Mouse (Mus musculus): ENCODE measurements around the gene Cntnap2.
A peak's percentile ranks its signal among the peaks of the same experiment; 100 is the strongest.

Gene Cntnap2

DNA sequence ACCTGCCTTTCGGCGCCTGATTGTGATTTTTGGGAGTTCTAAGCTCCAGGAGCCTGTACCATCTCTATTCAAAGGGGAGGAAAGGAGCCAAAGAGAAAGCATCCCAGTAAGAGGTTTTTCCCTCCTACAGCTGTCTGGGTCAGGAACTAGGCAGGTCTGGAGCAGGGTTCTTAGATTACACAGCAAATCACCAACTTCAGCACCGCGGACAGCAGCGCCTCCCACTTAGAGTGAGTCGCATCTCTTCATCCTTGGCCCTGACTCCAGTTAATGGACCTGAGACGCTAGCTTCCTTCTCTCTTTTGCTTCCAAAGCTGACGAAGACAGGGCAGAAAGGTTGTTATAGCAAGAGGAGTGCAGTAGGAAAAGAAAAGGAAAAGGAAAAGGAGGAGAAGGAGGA, at the start of gene Cntnap2:
Cntnap2 (plus strand) TSS at position 267 of the 400 bp plus-strand sequence.
- peak; percentile 29 to 32 for DNase-seq

DNA sequence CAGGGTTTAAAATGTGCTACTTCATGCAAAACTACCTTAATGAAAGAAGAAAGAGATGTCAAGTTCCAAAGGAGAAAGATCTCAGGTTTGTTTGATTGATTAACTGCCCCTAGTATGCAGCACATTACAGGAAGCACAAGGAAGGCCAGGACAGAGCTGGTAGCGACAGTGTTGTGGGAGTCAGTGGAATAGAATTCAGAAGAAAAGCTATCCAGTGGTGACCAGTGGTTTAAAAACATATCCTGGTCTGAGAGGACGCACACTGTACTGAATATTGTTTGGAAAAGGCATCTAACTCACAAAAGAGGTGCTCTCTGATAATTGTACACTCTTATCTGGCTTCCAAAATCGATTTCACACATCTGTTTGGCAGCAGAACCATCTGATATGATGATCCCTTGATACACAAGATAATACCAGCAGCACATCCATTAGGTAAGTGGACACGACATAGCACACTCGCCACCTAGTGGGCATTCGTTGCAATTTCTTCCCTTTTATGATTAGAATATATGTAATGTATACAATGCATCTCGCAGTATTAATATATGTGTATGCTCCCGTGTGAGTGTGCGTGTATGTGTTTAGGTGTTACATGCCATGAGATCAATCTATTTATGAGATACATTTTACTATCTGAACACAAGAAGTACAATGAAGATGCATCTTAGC, 33.0 kb upstream of the Cntnap2 start:
- peak in 1 of 2 experiments; percentile 6 for DNase-seq

DNA sequence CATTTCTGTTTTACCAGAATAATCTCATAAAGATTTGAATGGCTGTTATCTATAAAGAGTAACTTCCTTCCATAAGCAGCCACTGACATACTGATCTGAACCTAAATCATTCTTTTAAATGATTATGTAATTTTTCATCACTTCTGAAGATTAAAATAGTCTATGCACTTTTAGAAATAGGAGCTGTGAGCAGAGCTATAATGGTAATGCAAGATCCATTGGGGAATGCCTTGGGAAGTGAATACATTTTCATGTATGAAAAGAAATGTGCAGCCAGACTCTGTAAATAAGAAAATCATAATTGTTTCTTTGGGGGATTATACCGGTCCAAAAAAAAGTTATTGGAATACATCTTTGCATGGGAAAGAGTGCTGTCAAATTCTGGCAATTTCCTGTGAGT, 19.7 kb upstream of the Cntnap2 start:
- no peak for DNase-seq

DNA sequence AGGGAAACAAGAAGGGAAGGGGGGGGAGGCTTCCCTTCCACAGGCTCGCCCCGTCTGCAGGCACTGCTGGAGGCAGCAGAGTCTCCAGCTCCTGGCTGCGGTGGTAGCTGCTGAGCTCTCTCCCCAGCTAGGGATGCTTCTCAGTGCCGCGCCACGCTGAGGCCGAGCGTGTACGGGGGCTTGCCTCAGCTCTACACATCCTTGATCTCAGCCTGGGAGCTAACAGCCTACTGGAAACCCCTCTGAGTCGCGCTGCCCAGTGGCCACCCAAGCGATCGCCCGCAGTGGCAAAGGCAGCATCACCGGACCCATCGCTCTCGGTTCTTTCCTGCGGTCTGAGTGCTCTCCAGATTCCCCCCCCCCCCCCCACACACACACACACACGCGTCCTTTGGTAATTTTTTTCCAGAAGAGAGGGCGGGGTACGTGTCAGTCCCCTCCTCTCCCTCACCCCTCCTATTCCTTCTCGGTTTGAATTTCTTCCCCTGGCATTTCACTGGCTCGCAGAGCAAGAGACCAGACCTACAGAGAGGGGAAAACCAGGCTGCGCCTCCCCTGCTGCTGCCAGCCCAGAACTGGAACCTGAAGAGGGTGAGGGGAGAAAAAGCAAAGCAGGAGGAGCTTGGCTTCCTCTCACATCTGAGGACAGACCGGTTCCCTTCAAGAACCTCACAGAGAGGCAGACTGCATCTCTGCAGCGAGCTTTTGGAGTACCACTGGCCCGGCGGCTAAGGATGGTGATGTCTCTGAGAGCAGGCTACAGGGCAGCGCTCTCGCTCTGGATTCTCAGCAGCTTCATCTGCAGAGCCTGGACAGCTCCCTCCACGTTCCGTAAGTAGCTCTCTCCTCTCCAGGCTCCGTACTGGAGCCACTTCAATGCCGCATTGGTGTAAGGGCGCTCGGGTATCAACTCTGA, 657 bp downstream of the Cntnap2 start:
- DNase-seq, result peak in 1 of 2 experiments; percentile 18

DNA sequence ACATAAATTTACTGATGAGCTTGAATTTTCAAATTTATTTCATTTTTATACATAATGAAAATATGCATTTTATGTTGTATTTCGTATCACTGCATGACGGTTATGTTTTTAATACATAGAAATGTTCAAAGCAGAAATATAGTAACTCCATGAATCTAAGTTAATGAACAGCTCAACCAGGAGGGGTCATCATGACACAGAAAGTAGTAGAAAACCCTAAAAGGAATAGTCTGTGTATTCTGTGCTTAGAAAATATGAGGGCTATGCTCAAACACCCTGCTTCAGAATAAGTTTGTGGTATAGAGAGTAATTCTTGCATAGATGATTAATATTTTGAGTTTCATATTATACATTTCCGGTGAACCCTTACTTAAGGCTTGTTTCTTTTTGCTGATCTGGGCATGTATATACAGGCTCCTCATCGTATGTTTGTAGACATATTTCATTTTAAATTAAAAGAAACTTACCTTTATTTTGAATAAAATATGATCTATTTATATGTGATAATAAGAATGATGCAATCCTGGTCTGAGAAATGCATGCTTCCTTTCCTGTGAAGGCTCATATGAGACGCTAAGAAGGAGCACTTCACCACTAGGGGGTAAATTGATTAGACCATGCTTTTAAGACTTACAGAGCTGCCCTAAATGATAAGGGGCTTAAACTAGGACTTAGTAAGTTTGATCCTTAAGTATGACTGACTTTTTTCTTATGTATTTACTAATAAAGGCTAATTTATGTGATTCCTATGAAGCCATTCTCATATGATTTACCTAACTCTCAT, 3.2 kb downstream of the Cntnap2 start:
- no peak for DNase-seq

DNA sequence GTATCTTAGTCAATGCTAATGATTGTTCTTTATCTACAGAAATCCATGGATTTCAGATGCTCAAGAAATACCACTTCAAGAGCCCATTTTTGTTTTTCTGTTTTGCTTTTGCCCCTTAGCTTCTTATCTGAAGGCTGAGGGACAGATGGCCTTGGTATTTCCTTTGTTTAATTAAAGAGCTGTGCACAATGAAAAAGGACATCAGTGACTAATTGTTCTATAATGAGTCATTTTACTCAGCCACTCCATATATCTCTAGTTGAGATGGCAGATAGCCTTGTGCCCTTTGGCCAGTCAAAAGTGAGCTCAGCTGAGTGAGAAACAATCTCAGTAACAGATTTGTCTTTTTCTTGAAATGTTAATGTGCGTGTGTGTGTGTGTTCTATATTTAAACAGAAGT, 29.1 kb downstream of the Cntnap2 start:
- DNase-seq, result peak in 1 of 2 experiments; percentile 4

DNA sequence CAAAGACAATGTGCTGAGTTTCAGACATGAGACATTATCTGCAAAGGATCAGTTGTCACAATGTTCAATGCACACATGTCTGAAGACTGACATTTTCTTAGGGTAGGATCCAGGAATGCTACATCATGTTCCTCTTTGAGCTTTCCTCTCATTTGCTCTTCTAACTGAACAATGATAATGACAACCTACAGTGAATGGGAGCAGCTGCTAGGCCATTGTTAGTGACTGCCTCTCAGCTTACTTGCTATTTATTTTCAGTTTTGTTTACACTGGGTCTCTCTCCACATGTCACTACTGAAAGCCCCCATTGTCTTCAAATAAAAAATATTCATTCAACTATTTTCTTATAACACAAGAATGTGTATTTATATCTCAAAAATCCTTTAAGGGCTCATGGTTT, 54.5 kb downstream of the Cntnap2 start:
- no peak for DNase-seq

DNA sequence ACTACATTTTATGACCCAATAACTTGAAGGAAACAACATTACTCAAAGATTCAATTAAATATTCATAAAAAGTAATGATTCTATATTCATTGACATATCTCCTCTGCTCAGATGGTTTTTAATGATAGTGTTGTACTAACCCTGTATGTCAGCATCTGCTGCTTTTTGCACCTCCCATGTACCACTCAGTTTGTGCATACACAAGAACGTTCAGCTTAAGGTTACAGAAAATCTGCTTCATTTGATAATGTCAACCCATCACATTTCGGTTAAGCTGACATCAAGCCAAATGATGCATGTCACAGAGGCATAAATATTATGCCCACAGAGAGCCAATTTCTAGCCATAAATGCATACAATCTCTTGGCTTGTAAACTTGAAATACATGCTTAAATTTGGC, 85.7 kb downstream of the Cntnap2 start:
- DNase-seq, result no peak

DNA sequence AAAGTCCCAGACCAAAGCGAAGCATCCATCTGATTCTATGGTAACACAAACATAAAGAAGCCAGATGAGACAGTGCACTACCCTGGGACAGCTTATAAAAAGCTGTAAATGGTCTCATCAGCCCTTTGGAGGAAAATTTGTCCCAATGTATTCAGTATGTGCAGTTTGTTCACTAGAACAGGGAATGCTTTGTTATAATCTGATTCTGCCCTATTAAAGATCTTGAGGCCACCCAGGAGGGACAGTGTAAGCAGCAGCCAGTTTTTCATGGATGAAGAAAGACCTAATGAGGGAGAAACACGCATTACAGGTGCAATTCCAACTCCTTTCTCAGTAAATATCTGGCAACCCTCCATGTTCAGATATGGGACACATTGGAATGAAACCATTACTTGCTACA, 145.9 kb downstream of the Cntnap2 start:
- no peak for DNase-seq

DNA sequence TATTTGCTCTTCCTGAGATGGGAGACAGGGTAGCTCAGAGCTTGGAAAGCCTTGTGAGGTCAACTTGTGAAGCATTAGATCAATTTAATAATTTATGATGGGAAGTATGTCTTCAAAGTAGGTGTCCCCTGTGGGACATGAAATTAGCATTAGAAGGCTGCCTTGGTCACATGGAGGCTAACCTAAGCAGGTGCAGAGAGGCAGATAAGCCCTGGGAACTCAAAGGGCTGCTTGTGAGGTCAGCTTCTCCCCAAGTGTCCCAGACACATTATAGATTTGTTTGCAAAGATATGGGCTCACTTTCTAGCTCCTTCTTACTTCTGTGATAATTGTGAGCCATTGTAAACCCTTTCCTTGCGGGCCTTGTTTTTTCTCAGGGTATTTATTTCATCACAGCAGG, 155.2 kb downstream of the Cntnap2 start:
- DNase-seq, result no peak

DNA sequence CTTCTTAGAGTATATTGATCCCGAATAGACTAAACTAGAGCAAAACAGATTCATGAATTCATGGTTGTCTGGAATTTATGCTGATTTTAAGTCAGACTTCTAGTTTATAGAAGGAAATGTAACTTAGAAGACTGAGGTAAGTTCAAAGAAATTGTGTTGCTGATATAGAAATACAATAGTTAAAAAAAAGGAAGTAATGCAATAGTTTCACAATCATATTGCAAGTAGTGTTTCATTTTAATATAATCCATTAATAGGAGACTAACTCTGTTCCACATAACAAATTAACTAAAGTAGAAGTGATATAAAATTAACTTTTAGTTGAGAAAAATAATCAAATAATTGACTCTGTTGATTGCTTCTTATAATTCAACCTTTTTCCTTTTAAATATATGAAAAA, 169.8 kb downstream of the Cntnap2 start:
- no peak for DNase-seq

DNA sequence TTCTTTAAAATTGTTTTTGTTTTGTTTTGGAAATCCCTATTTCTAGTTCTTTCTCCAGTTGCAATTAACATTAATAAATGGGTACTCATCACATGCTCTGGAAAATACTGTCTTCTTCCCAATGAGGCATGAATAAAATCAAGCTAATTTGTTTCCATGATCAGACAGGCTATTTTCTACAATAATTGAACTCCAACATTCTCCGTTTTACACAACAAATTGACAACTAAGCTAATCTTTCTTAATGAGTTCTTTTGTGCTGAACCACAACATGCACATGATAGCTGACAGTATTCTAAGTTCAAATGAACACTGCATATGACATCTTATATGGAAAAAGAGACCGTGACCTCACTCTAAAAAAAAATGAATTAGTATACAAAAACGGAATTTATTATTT, 173.4 kb downstream of the Cntnap2 start:
- DNase-seq, result no peak

DNA sequence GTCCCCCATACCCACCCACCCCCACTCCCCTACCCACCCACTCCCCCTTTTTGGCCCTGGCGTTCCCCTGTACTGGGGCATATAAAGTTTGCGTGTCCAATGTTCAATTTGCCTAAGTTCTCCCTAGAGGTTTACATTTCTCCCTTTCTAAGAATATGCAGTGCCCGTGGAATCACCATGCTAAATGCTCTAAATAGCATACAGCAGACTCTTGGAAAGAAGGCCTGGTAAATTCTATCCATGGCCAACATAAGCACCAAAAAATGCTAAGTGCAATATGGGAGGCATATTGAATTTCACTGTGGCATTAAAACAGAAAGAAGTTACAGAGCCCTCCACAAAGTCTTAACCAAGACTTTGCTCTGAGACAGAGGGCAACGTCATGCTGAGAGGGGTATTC, 177.4 kb downstream of the Cntnap2 start:
- no peak for DNase-seq

DNA sequence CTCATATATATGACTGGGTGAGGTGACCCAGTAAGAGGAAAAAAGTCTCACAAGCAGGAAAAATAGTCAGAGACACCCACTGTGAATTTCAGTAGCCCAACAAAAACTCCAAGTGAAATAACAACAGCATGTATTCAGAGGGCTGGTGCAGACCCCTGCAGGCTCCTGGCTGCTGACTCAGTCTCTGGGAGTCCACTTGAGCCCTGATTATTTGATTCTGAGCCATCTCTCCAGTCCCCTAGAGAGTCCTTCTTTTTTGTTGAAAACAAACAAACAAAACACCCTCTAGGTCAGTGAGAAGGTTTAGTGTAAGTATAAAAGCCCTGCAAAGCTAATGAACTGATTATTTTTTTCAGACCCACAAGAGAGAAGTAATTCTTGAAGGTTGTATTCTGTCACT, 179.0 kb downstream of the Cntnap2 start:
- no peak for DNase-seq

DNA sequence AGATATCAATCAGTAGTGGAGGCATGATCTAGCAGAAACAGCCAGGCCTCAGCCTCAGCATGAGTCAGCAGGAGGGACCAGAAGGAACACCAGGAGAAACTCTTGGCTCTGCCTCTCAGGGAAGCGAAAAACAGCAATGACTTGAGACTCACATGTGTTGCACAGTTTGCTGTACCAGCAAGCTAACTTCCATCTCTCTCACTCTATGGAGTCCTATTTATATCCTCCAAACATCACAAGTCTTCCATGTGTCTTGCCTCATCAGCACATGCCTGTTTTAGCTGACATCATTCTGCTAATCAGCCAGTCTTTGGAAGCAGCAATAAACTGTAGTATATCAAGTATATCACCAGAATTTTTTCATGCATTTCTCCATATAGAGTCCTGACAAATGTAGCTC, 182.1 kb downstream of the Cntnap2 start:
- DNase-seq, result no peak

DNA sequence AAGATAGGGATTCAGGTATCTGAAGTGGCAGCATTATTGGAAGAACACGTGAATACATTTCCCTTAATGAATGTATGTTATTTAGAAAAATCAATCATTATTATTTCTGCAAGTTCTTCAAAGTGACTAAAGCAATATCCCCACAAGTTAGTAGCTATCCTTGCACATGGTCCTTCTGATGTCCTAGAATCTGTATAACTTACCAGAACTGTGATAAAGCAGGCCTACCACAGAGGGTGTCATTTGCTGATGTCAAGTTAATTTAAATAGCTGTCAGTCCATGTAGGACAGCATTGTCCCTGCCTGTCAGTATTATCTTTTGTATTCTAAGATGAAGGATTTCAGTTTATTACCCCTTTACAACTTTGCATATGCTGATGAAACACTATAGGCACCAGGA, 185.5 kb downstream of the Cntnap2 start:
- DNase-seq, result no peak

DNA sequence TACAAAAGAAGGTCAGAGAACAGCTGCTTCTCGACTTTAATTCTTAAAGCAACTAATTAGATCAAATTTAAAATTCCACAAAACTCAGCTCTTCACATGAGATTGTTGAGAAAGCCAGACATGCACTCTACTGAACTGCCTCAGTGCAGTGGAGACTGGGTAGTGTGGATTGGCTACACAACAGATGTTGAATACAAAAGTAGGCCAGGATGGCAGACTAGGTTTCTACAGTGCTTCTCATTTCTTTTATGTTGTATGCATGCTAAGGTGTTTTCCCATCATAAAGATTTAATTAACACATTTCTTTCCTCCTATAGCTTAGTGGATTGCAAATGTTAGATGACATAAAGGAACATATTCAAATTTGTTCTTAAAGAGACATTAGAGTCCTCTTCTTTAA, 198.9 kb downstream of the Cntnap2 start:
- no peak for DNase-seq

DNA sequence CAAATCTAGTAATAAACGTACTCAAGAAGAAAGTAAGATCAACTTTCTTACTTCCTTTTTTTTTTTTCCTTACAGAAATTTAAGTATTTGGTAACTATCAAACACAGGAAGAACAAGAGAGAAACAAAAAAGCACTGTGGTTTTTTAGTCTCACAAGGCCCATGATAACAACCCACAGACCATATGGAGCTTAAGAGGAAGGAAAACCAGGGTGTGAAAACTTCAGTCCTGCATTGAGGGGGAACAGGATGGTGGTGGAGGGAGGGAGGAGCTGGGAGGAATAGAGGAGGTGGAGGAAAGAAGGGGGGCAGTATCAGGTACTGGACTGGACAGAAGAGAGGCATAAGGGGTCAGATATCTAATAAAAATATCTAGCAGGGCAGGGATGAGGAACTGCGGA, 212.4 kb downstream of the Cntnap2 start:
- DNase-seq, result no peak

DNA sequence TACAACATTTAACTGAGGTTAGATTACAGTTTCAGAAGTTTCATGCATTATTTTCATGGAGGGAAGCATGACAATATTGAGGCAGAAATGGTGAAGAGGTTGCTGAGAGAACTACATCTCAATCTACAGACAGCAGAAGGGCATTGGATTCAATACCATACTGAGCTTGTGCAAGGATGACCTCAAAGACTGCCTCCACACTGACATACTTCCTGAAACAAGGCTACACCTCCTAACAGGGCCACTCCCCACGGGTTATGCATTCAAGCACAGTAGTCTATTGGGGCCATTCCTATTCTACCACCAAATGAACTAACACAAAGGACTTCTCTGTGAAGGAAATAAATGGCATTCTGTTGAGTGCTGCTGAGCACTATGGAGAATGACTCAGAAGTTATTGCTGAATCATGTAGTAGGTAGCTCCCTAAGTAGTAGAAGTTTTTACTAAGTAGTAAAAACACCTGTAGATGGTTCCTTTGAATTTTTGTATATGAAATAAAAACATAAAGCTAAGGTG, 214.2 kb downstream of the Cntnap2 start:
- no peak for DNase-seq

DNA sequence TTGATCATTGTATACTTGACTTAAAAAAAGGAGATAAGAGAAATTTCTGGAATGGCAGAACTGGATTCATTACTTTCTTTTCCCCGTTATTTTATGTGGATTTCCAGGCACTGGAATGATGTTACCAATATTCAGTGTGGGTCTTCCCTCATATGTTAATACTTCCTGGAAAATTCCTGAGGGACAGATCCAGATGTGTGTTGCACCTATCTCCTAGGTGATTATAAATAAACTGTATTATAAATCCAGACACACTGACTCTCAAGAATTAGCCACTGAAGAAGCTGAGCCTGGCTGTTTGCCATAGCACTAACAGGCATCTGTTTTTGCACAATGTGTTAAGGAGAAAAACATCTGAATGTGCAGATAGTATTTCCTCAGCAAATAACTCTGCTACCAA, 231.0 kb downstream of the Cntnap2 start:
- no peak for DNase-seq

DNA sequence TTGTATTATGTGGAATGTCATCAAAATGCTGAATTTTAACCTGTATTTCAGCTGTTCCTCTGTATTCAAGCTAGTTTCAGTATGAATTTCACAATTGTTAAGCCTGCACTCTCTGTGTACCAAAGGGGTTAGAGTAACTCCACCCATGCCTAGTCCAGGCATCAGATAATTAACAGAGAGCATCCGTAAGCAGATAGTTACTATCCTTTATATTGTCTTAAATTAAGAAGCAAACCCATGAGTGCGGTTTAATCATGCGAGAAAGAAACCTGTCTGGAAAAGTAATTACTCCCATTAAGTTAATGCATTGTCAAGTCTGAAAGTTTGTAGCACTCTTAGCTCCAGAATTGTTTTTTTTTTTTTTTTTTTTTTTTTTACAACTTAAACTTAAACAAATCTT, 258.3 kb downstream of the Cntnap2 start:
- DNase-seq, result no peak

DNA sequence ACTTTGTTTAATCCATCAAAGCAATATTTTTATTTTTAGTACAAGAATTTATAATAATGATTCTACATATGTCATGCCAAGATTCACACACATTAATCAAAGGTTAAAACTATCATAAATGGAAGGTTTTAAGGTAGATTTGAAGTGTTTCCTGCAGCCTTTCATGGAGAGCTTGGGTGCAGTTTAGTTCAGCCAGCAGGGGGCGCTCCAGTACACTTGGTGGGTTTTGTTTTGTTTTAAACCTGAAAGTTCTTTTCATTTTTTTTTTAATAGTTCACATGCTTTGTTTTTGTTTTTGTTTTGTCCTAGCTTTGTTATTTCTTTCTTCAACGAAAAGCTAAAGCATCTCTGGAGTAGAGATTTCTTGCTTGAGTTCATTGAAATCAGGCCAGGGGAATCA, 264.3 kb downstream of the Cntnap2 start:
- peak in 1 of 2 experiments; percentile 28 for DNase-seq

DNA sequence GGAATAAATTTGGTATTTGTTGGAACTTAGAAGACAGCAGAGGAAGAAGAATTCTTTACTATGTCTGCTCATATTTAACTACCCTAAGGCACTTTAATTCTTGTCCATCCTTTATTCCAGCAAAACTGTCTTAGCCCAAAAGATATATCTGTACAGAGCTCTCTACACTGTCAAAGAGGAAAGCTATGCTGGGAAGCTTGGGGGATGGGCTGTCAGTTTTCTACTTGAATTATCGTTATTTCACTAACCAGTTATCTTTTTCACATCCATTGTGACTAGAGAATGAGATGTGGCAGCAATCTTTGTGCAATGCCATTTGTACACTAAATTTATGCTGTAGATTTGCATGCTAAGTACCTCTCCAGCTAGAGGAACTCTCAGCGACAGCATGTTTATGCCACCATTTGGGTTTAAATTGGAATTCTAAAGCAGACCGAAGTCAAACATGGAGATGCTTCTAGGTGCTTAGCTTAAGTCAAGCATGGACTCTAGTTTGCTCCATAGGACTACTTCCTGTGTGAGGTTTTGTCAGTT, 268.9 kb downstream of the Cntnap2 start:
- no peak for DNase-seq
